Mouse (Mus musculus) erythroblast, embryonic 14.5 days (primary cell): ENCODE data around the gene Olfr352.

ENCODE experiments used
- GATA1 ChIP-seq: IDR thresholded peaks from 2 replicates; pipeline ENCODE4 v1.6.1; 2012; ENCODE audit warnings: low read length, inconsistent platforms, mixed read lengths
- TAL1 ChIP-seq: IDR thresholded peaks from 3 replicates; pipeline ENCODE4 v1.6.1; 2012; ENCODE audit warnings: low read length, inconsistent platforms, mixed read lengths

DNA sequence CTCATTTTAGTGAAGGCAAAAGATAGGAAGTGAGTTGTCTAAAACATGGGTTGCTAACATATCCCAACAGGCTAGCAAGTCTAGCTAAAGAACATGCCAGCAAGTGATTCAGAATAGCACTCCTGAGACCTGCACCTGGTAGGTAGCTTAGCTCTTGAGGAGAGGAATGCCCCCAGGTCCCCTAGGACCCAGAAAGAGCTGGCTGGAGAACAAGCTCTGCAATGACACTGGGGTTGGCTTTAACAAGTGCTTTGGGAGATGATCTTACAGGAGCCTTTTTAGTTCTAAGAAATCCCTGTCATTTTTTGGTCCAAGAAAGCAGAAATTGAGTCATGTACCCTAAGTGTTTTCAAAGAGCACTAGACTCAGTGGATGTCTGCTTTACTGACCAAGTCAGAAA is 37.1 kb downstream of the Olfr352 start, which contains the start of gene Olfr354:
- no peak for TF ChIP-seq TAL1
- no peak for TF ChIP-seq GATA1
